Mouse (Mus musculus): ENCODE measurements at regions not wholly inside any gene's neighbourhood (a gene's known extent, or its start where the extent isn't known, plus 50 kb on each side); places are given as distances from the start of the nearest gene placed in this dataset.

- TF ChIP-seq CTCF (IDR thresholded peaks at IDR 0.05; ENCODE audit: low read depth, low read length) (no peak), POLR2A (IDR thresholded peaks at IDR 0.05; ENCODE audit: borderline replicate concordance, low read depth, low read length) (no peak)
These were observed 331.2 kb downstream of the Gm45692 start for GRCm38 (mm10) chr8:26450543-26450942.
